Mouse (Mus musculus) heart, postnatal 0 days (tissue): ENCODE measurements at regions not wholly inside any gene's neighbourhood (a gene's known extent, or its start where the extent isn't known, plus 50 kb on each side); places are given as distances from the start of the nearest gene placed in this dataset.

Source experiments
- ATAC-seq: fragments of 200-750 bp; cut with Nextera tagmentation; 2 replicates; pipeline ENCODE4 v1.8.0; 2017; ENCODE audit warnings: low read depth, moderate number of reproducible peaks, moderate library complexity; ENCODE audit not compliant: insufficient read depth
- DNase-seq: peaks from one replicate; pipeline ENCODE4 v3.0.0-alpha.2; 2016; ENCODE audit warnings: low spot score
- H3K27ac ChIP-seq: fragments of 300-500 bp; sonication (generic); 2 replicates; pipeline ENCODE4 v1.5.1; 2014; ENCODE audit warnings: low read depth, mild to moderate bottlenecking
- H3K27me3 ChIP-seq: fragments of 300-500 bp; sonication (generic); 2 replicates; pipeline ENCODE4 v1.6.1; 2014; ENCODE audit warnings: low read length, mixed read lengths; ENCODE audit not compliant: control insufficient read depth, insufficient read depth
- H3K36me3 ChIP-seq: fragments of 300-500 bp; sonication (generic); replicated peaks from 2 replicates; pipeline ENCODE4 v1.6.1; 2014; ENCODE audit warnings: low read length, mixed read lengths; ENCODE audit not compliant: control insufficient read depth, insufficient read depth
- H3K4me1 ChIP-seq: fragments of 300-500 bp; sonication (generic); 2 replicates; pipeline ENCODE4 v1.6.1; 2014; ENCODE audit warnings: antibody characterized with exemption; ENCODE audit not compliant: control insufficient read depth, insufficient read depth
- H3K4me2 ChIP-seq: fragments of 300-500 bp; sonication (generic); 2 replicates; pipeline ENCODE4 v1.6.1; 2014; ENCODE audit warnings: low read depth, mild to moderate bottlenecking, low read length, moderate library complexity
- H3K4me3 ChIP-seq: fragments of 300-500 bp; sonication (generic); 2 replicates; pipeline ENCODE4 v1.5.1; 2014; ENCODE audit warnings: low read depth, low read length
- H3K9ac ChIP-seq: fragments of 300-500 bp; sonication (generic); replicated peaks from 2 replicates; pipeline ENCODE4 v1.6.1; 2014; ENCODE audit warnings: low read depth, low read length, mixed read lengths
- H3K9me3 ChIP-seq: fragments of 300-500 bp; sonication (generic); replicated peaks from 2 replicates; pipeline ENCODE4 v1.6.1; 2016; ENCODE audit warnings: low read length; ENCODE audit not compliant: control insufficient read depth
- CTCF ChIP-seq: IDR thresholded peaks from 2 replicates; pipeline ENCODE4 v1.5.1; 2016; ENCODE audit warnings: antibody characterized with exemption, control low read depth, low read depth
- EP300 ChIP-seq: IDR thresholded peaks from 2 replicates; pipeline ENCODE4 v1.6.1; 2016; ENCODE audit warnings: antibody characterized with exemption, low read depth
- WGBS: fragments of 180-500 bp; shearing (Covaris S2); extraction: QIAGEN DNeasy Blood & Tissue Kit; methylation state at CpG from one replicate; pipeline ENCODE4 v1.1.7; 2014; 5-methylcytosine and 5-hydroxymethylcytosine counted together

DNA sequence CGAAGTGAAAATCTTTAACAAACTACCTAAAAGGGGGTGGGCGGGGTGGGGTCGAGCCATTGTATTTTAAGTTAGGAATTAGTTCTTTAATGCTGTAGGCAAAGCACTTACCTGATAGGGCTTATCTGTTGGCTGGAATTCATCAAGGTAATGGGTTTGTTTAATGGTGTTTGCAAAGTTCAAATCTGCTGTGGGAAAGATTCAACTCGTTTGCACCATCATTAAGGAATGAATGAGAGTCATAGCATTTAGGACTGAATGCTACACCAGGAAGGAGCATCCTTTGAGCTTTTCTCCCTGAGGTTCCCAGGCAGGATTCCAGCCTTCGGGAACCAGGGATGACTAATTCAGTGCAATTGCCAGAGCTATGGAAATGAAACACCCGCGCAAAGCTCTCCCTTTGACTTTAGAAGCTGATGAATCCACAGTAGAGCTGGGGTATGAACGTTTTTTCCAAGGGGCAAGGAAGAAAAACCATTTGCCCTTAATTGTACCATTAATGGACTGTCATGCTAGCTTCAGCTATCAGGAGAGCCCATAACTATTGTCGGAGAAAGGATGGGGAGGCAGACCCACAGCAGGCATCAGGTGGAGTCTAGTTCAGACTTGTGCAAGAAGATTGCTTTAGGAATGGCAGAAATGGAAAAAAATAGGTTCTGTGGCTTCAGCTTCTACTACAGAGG lies 57.3 kb upstream of the Cpm start:
- H3K9ac ChIP-seq, result no peak overlapping the region
- WGBS, result 18% methylated on average over 9 of the region's 9 CpGs
- no peak for DNase-seq

GRCm38 (mm10) chr10:117570971-117571861 lies 58.1 kb upstream of the Cpm start:
- WGBS, result 1% methylated on average over 27 of the region's 27 CpGs
- H3K27ac ChIP-seq, result no peak overlapping the region
- peak; percentile 11 for DNase-seq
- peak overlapping the region; percentile 40 for H3K4me3 ChIP-seq
- ATAC-seq, result no peak
- H3K4me2 ChIP-seq, result peak overlapping the region; percentile 62
- no peak for TF ChIP-seq EP300
- no peaks in the 10 kb centered on the region for H3K4me1 ChIP-seq
- H3K36me3 ChIP-seq, result no peaks in the 10 kb centered on the region
- 0 out of 2 replicates have a peak, but pooled peaks cover 2% of the 10 kb centered on the region for H3K9me3 ChIP-seq
- H3K9ac ChIP-seq, result no peak overlapping the region
- H3K27me3 ChIP-seq, result peaks cover 27% of the 10 kb centered on the region

More for the DNA sequence above, 57.3 kb upstream of the Cpm start:
- no peaks in the 10 kb centered on the region for H3K4me1 ChIP-seq
- H3K9me3 ChIP-seq, result no peaks in the 10 kb centered on the region
- peak overlapping the region; percentile 40 for H3K4me3 ChIP-seq
- no peaks in the 10 kb centered on the region for H3K36me3 ChIP-seq
- peaks cover 27% of the 10 kb centered on the region for H3K27me3 ChIP-seq
- no peak for TF ChIP-seq EP300
- TF ChIP-seq CTCF, result no peak
- no peak overlapping the region for H3K27ac ChIP-seq
- H3K4me2 ChIP-seq, result peak overlapping the region; percentile 62
- no peak for ATAC-seq

DNA sequence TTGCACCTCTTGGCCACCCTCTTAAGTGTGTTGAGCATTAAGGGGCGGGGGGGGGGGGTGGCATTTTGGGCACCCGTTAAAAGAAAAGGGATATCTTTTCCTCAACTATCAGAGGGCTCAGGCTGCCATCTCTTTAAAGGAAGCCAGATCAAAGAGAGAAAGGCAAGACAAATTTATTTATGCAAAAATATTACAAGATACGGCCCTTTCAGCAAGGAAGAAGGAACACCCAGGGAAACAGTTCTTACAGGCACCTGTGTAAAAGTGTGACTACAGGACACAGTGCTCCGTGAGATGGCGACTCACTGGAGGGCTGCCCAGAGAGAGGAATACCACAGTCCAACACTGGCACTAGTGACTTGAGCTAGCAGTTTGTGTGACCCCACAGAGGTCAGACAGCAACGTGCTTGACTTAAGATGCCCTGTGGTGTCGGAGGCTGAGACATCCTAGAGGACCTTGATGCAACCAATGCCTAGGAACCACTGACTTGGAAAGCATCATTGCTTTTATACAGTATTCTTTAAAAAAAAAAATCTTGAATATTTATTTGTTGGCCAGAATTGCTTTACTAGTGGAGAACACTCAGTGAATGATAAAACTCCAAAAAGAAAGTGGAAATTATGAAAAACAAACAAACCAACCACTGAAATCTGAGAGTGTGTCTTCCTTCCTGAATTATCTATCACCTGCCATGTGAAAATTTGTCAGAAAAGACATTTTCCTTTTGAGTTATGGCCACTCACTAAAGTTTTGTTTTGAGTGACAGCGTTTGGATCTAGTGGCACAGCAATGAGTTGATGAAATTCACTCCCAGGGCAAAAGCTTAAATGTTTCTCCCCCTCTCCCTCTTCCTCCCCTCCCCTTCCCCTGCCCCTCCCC lies 59.0 kb upstream of the Cpm start:
- Histone ChIP-seq H3K27me3 (peaks cover 27% of the 10 kb centered on the region), H3K4me1 (no peaks in the 10 kb centered on the region), H3K9ac (no peak overlapping the region), H3K4me3 (no peak overlapping the region), H3K36me3 (no peaks in the 10 kb centered on the region), H3K9me3 (0 out of 2 replicates have a peak, but pooled peaks cover 3% of the 10 kb centered on the region), H3K4me2 (no peak overlapping the region), H3K27ac (no peak overlapping the region)
- no peak for ATAC-seq
- no peak for TF ChIP-seq CTCF
- TF ChIP-seq EP300, result no peak
- 56% methylated on average over 8 of the region's 8 CpGs for WGBS
- no peak for DNase-seq

DNA sequence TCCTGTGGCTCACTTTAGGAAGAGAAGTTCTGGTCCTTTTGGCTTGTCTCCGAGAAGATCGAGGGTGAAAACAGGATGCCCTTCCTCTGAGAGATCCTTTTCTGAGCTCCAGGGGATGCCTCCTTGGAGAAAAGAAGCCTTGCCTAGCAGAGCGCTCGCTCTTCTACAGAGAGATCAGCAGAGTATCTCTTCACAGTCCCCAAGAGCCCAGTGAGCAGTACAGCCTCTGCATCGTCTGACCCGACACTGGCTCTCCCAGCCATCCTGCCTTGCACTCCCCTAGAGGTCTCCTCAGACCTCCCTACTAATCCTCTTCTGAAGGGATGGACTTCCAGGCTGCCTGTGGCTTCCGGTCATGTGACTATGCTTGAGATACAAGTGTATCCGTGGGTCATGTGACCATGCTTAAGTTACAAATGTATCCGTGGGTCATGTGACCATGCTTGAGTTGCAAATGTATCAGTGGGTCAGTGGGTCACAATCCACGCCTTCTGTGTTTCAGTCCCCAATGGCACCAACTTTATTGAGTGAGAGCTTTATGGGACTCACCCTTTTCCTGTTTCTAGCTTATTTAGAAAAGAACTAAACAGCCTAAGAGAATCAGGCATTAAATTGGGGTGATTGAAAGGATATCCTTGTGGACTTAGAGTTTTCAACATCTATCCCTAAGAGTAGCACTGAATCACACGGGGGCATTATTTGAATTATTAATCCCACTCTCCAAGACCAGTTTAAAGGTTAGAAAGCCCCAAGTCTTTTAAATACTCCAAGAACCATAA lies 59.8 kb upstream of the Cpm start:
- no peak for ATAC-seq
- no peak for DNase-seq
- no peak overlapping the region for H3K4me2 ChIP-seq
- H3K4me3 ChIP-seq, result no peak overlapping the region
- peaks cover 27% of the 10 kb centered on the region for H3K27me3 ChIP-seq
- no peaks in the 10 kb centered on the region for H3K4me1 ChIP-seq
- 0 out of 2 replicates have a peak, but pooled peaks cover 3% of the 10 kb centered on the region for H3K9me3 ChIP-seq
- TF ChIP-seq CTCF (no peak), EP300 (no peak)
- no peak overlapping the region for H3K27ac ChIP-seq
- H3K9ac ChIP-seq, result no peak overlapping the region
- 66% methylated on average over 11 of the region's 11 CpGs for WGBS
- H3K36me3 ChIP-seq, result no peaks in the 10 kb centered on the region
